Mouse (Mus musculus) G1E (cell line): ENCODE results near the gene Stub1.

ENCODE experiments used
- CTCF ChIP-seq: IDR thresholded peaks from 2 replicates; pipeline ENCODE4 v1.5.1; 2012; ENCODE audit warnings: low read depth, low read length, inconsistent platforms, mixed read lengths
- GATA1 ChIP-seq: IDR thresholded peaks from 2 replicates; pipeline ENCODE4 v1.6.1; 2012; ENCODE audit warnings: borderline replicate concordance, low read length, inconsistent platforms, mixed read lengths
- GATA2 ChIP-seq: IDR thresholded peaks from 2 replicates; pipeline ENCODE4 v1.6.1; 2012; ENCODE audit warnings: low read depth, low read length, inconsistent platforms, borderline replicate concordance
- POLR2AphosphoS5 ChIP-seq: IDR thresholded peaks from 2 replicates; pipeline ENCODE4 v1.6.1; 2012; ENCODE audit warnings: low read depth, low read length, inconsistent platforms; ENCODE audit not compliant: insufficient replicate concordance
- TAL1 ChIP-seq: conservative IDR thresholded peaks from 2 replicates; pipeline ENCODE4 v1.6.1; 2012; ENCODE audit warnings: low read depth, low read length, inconsistent platforms, mixed read lengths

- TF ChIP-seq CTCF (no peak), TAL1 (no peak), GATA2 (no peak), POLR2AphosphoS5 (no peak), GATA1 (no peak)
Observed at GRCm38 (mm10) chr17:25864311-25864710, 31.1 kb upstream of the Stub1 start.
